Mouse (Mus musculus): ENCODE results near the gene Insr.

GRCm38 (mm10) chr8:3222636-3222965 is 56.8 kb downstream of the Insr start:
- TF ChIP-seq CTCF (IDR thresholded peaks at IDR 0.05; ENCODE audit: low read depth, low read length), result no peak
- TF ChIP-seq POLR2A (IDR thresholded peaks at IDR 0.05; ENCODE audit: borderline replicate concordance, low read depth, low read length), result no peak
